Mouse (Mus musculus): ENCODE measurements around the gene Bfsp1. TPM values are rescaled to one million over a fixed set of nuclear protein-coding genes. Genes with fewer than 3 reads are reported as not detected.

The Bfsp1 gene
- polyA plus RNA-seq, 1 experiment, result not detected

- TF ChIP-seq CTCF (IDR thresholded peaks at IDR 0.05; ENCODE audit: low read depth, low read length) (no peak), POLR2A (IDR thresholded peaks at IDR 0.05; ENCODE audit: borderline replicate concordance, low read depth, low read length) (no peak)
- H3K4me1 ChIP-seq (ENCODE audit: control insufficient read depth, insufficient read depth, low read length), result no peaks in the 10 kb centered on the region
- H3K4me3 ChIP-seq (ENCODE audit: insufficient read depth, low read length), result no peak overlapping the region
- H3K27ac ChIP-seq (ENCODE audit: insufficient read depth, low read depth, low read length), result no peak overlapping the region
Measured at GRCm38 (mm10) chr2:143889860-143890433, 27.0 kb upstream of the Bfsp1 start.

- Histone ChIP-seq H3K4me3 (ENCODE audit: insufficient read depth, low read length) (no peak overlapping the region), H3K27ac (ENCODE audit: insufficient read depth, low read depth, low read length) (no peak overlapping the region), H3K4me1 (ENCODE audit: control insufficient read depth, insufficient read depth, low read length) (no peaks in the 10 kb centered on the region)
- TF ChIP-seq POLR2A (IDR thresholded peaks at IDR 0.05; ENCODE audit: borderline replicate concordance, low read depth, low read length) (no peak), CTCF (IDR thresholded peaks at IDR 0.05; ENCODE audit: low read depth, low read length) (no peak)
Measured at GRCm38 (mm10) chr2:143889131-143889859, 26.3 kb upstream of the Bfsp1 start.

DNA sequence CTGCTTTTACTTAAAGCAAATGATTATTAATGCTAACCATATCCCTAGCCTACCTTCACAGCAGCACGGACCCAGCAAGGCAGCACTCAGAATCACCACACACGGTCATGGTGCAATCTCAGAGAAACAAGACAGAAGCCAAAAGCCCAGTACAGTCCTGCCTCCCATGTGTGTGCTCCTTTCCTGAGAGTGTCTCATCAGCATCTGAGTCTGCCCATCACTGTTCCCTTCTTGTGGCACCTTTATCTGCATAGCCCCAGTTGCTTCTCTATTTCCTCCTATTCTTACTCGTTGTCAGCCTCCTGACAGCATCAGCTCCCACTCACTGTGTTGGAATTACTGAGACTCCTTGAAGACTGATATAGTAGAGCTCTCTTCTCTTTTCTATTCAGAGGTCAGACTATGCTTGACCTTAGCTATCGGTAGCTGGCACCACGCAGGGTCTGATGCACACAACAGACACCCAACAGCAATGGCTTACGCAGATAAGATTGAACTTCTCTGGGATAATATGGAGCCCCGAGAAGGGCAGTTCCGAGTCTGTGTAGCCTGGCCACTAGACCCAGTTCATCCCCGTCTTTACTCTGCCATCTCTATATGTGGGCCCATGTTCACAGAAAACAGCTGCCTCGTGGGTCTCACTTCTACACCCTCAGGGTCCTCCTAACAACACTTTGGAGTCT is 19.8 kb upstream of the Bfsp1 start:
- Histone ChIP-seq H3K4me3 (ENCODE audit: insufficient read depth, low read length) (no peak overlapping the region), H3K27ac (ENCODE audit: insufficient read depth, low read depth, low read length) (no peak overlapping the region), H3K4me1 (ENCODE audit: control insufficient read depth, insufficient read depth, low read length) (no peaks in the 10 kb centered on the region)
- no peak for TF ChIP-seq CTCF (IDR thresholded peaks at IDR 0.05; ENCODE audit: low read depth, low read length)
- TF ChIP-seq POLR2A (IDR thresholded peaks at IDR 0.05; ENCODE audit: borderline replicate concordance, low read depth, low read length), result no peak

DNA sequence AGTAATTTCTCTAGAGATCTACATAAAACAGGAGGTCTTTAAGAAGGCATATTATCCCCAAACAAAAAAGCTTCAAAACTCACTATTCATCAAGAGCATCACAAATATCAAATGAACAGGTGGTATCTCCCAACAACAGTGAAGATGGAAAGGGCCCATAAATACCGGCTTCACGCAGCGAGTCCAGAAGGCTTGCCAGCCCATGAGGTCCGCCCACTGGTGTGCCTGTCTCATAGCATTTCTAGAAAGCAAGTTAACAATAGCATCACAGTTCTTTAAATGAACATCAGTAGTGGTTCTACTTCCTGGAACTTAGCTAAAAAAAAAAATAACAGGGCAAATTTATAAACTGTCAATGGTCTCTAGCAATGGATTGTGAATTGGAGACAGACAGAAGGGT is 19.0 kb upstream of the Bfsp1 start:
- Histone ChIP-seq H3K27ac (ENCODE audit: insufficient read depth, low read depth, low read length) (no peak overlapping the region), H3K4me3 (ENCODE audit: insufficient read depth, low read length) (no peak overlapping the region), H3K4me1 (ENCODE audit: control insufficient read depth, insufficient read depth, low read length) (peaks cover 3% of the 10 kb centered on the region)
- TF ChIP-seq POLR2A (IDR thresholded peaks at IDR 0.05; ENCODE audit: borderline replicate concordance, low read depth, low read length), result no peak
- no peak for TF ChIP-seq CTCF (IDR thresholded peaks at IDR 0.05; ENCODE audit: low read depth, low read length)

- H3K27ac ChIP-seq (ENCODE audit: insufficient read depth, low read depth, low read length), result no peak overlapping the region
Measured at GRCm38 (mm10) chr2:143879311-143879710, 16.3 kb upstream of the Bfsp1 start.

DNA sequence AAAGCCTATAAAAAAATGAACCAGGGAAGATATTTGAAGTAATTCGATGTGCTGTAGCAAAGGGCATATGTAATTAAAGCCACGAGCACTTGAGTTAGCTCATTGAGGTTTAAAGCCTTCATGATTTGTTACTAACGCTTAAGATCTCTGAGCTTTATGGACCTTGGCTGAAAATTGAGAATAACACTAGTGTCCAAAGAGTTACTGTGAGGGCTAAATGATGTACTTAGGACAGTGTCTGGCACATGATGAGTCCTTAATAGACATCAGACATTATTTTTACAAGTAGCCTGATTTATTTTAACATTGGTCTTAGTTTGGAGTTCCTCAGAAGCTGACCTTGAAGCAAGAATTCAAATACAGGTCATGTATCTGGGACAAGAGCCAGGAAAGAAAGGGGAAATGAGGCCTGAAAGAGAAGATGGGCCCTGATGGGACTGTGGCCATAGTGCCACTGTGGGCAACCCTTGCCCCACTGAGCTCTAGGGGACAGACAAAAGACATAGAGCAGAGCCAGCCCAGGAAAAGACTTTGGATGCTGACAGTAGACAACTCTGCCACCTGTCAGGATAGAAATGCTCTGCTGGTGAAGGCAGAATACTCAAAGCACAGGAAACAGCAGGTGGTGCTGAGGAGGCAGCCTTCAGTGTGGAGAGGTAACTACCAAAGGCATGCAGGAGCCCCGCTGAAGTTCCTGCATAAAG is 14.1 kb upstream of the Bfsp1 start:
- Histone ChIP-seq H3K4me3 (ENCODE audit: insufficient read depth, low read length) (no peak overlapping the region), H3K27ac (ENCODE audit: insufficient read depth, low read depth, low read length) (no peak overlapping the region), H3K4me1 (ENCODE audit: control insufficient read depth, insufficient read depth, low read length) (peaks cover 13% of the 10 kb centered on the region)
- TF ChIP-seq CTCF (IDR thresholded peaks at IDR 0.05; ENCODE audit: low read depth, low read length) (no peak), POLR2A (IDR thresholded peaks at IDR 0.05; ENCODE audit: borderline replicate concordance, low read depth, low read length) (no peak)

More at GRCm38 (mm10) chr2:143879311-143879710, 16.3 kb upstream of the Bfsp1 start:
- Histone ChIP-seq H3K4me3 (ENCODE audit: insufficient read depth, low read length) (no peak overlapping the region), H3K4me1 (ENCODE audit: control insufficient read depth, insufficient read depth, low read length) (peaks cover 13% of the 10 kb centered on the region)
- TF ChIP-seq POLR2A (IDR thresholded peaks at IDR 0.05; ENCODE audit: borderline replicate concordance, low read depth, low read length), result no peak
- TF ChIP-seq CTCF (IDR thresholded peaks at IDR 0.05; ENCODE audit: low read depth, low read length), result no peak

- Histone ChIP-seq H3K27ac (ENCODE audit: insufficient read depth, low read depth, low read length) (no peak overlapping the region), H3K4me3 (ENCODE audit: insufficient read depth, low read length) (no peak overlapping the region), H3K4me1 (ENCODE audit: control insufficient read depth, insufficient read depth, low read length) (peaks cover 13% of the 10 kb centered on the region)
- TF ChIP-seq CTCF (IDR thresholded peaks at IDR 0.05; ENCODE audit: low read depth, low read length) (no peak), POLR2A (IDR thresholded peaks at IDR 0.05; ENCODE audit: borderline replicate concordance, low read depth, low read length) (no peak)
Measured at GRCm38 (mm10) chr2:143876026-143876425, 13.1 kb upstream of the Bfsp1 start.

GRCm38 (mm10) chr2:143870936-143871688 is 8.1 kb upstream of the Bfsp1 start:
- Histone ChIP-seq H3K4me3 (ENCODE audit: insufficient read depth, low read length) (no peak overlapping the region), H3K27ac (ENCODE audit: insufficient read depth, low read depth, low read length) (no peak overlapping the region), H3K4me1 (ENCODE audit: control insufficient read depth, insufficient read depth, low read length) (peaks cover 4% of the 10 kb centered on the region)
- no peak for TF ChIP-seq POLR2A (IDR thresholded peaks at IDR 0.05; ENCODE audit: borderline replicate concordance, low read depth, low read length)
- TF ChIP-seq CTCF (IDR thresholded peaks at IDR 0.05; ENCODE audit: low read depth, low read length), result no peak

DNA sequence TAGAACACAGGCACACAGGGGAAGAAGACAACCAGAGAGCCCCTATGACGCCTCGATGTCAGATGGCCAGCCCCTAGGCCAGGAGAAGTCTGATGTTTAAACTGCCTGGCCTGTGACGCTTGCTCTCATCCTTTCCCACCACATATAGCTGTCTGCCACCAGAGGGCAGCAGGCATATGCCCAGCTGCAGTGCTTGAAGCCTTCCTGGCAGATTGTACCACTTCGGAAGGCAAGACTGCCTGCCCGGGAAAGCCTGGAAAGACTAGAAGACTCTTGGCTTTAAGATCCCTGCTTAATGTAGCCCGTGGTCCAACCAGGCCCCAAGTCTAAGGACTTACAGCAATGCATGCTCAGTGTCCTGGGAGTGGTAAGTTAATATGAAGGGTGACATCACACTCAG is 4.4 kb upstream of the Bfsp1 start:
- H3K4me3 ChIP-seq (ENCODE audit: insufficient read depth, low read length), result 0 out of 2 replicates have a peak overlapping the region, but pooled peaks have one; percentile 10
- H3K4me1 ChIP-seq (ENCODE audit: control insufficient read depth, insufficient read depth, low read length), result no peaks in the 10 kb centered on the region
- TF ChIP-seq CTCF (IDR thresholded peaks at IDR 0.05; ENCODE audit: low read depth, low read length) (peak; percentile 97), POLR2A (IDR thresholded peaks at IDR 0.05; ENCODE audit: borderline replicate concordance, low read depth, low read length) (no peak)
- H3K27ac ChIP-seq (ENCODE audit: insufficient read depth, low read depth, low read length), result no peak overlapping the region
